Mouse (Mus musculus): Measurements from ENCODE around the gene Nkap. TPM values are rescaled to one million over a fixed set of nuclear protein-coding genes. Genes with fewer than 3 reads are reported as not detected.
"Not testable (repeated sequence)": the region's sequence is repeated elsewhere in the genome, so short reads cannot be mapped to it uniquely, and the experiment has no call there.

Gene Nkap
- 4.9 and 7.2 TPM in 2 replicates for polyA plus RNA-seq (2015; fragmentation: Nextera tagmentation; extraction: Ambion mirVana)

DNA sequence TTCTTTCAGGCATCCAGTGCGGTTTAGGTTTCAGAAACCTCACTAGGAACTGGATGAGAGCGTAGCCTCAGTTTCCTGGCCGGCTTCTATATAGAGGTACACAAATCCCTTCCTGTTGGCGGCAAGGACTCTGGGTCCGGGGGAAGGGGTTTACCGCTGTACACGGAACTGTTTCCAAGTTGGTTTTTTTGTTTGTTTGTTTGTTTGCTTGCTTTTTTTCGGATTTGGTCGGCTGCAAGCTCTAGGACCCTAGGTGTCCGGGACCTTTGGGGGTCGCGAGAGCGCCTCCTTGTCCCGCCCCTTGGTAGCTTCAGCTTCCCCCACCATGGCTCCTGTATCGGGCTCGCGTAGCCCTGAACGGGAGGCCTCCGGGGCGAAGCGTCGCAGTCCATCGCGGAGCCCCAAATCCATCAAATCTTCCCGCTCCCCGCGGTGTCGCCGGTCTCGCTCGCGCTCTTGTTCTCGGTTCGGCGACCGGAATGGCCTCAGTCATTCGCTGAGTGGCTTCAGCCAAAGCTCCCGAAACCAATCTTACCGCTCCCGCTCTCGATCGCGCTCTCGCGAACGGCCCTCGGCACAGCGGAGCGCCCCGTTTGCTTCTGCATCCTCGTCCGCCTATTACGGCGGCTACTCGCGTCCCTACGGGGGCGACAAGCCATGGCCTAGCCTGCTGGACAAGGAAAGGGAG, at the start of gene Nkap:
Gene Nkap (plus strand): TSS at position 125 of the 688 bp plus-strand sequence.
- H3K9me3 ChIP-seq (ENCODE audit: low read length): no peaks in the 10 kb centered on the region
- H3K9ac ChIP-seq (replicated peaks): peak within 1 kb of the TSS; percentile 89
- no peak for TF ChIP-seq EP300 (IDR thresholded peaks at IDR 0.05; ENCODE audit: low read depth)
- no peak for TF ChIP-seq CTCF (IDR thresholded peaks at IDR 0.05; ENCODE audit: low read depth)
- ATAC-seq (peak; percentile 95), DNase-seq (peak; percentile 79)
- H3K4me2 ChIP-seq (ENCODE audit: low read depth, low read length): peak within 1 kb of the TSS; percentile 63
- H3K36me3 ChIP-seq (replicated peaks; ENCODE audit: insufficient read depth, low read length): no peaks in the 10 kb centered on the region
- peak within 1 kb of the TSS; percentile 89 for H3K27ac ChIP-seq (ENCODE audit: low read depth)
- H3K4me1 ChIP-seq (ENCODE audit: insufficient read depth): peaks cover 8% of the 10 kb centered on the region; the same call in 1 of the 2 replicates
- H3K4me3 ChIP-seq (ENCODE audit: low read depth, low read length): peak within 1 kb of the TSS; percentile 75
- WGBS (ENCODE audit: insufficient replicate concordance): 19% methylated on average over 58 of the region's 58 CpGs
- H3K27me3 ChIP-seq (ENCODE audit: insufficient read depth, low read length): no peaks in the 10 kb centered on the region

DNA sequence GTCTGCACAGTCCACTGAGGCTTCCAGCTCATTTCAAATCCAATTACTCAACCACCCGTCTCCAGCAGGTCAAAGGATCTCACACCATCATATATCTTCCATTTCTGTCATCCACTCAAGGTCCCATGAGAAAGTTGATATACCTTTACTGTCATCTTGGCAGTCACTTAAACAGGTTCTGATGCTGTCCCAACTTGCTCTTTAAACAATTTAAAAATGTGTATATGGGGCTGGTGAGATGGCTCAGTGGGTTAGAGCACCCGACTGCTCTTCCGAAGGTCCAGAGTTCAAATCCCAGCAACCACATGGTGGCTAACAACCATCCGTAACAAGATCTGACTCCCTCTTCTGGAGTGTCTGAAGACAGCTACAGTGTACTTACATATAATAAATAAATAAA, 46.2 kb upstream of the Nkap start:
- not testable (repeated sequence) for H3K4me3 ChIP-seq (ENCODE audit: low read depth, low read length); H3K9me3 ChIP-seq (ENCODE audit: low read length); H3K4me1 ChIP-seq (ENCODE audit: insufficient read depth); H3K27ac ChIP-seq (ENCODE audit: low read depth); H3K9ac ChIP-seq (replicated peaks); ATAC-seq; H3K27me3 ChIP-seq (ENCODE audit: insufficient read depth, low read length); DNase-seq; H3K4me2 ChIP-seq (ENCODE audit: low read depth, low read length)
- H3K36me3 ChIP-seq (replicated peaks; ENCODE audit: insufficient read depth, low read length): peaks cover 16% of the 10 kb centered on the region
- WGBS (ENCODE audit: insufficient replicate concordance): 48% methylated on average over 3 of the region's 4 CpGs

DNA sequence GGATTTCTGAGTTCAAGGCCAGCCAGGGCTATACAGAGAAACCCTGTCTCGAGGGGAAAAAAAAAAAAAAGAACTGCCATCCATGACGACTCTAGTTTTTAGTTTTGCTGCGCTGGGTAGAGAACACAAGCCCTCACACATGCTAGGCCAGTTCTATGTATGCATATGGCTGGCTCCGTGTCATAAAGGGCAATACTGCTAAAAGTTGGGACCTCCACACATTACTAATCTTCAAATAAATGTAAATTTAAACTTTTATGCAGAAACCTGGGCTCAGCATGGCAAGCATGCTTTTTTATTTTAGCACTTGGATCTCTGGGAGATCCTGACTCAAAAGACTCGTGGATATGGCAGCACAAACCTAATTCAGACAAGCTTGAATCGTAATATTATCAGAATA, 45.4 kb upstream of the Nkap start:
- H3K27me3 ChIP-seq (ENCODE audit: insufficient read depth, low read length): no peaks in the 10 kb centered on the region
- H3K9ac ChIP-seq (replicated peaks): no peak overlapping the region
- DNase-seq (no peak), ATAC-seq (no peak)
- H3K27ac ChIP-seq (ENCODE audit: low read depth): no peak overlapping the region
- peaks cover 16% of the 10 kb centered on the region for H3K36me3 ChIP-seq (replicated peaks; ENCODE audit: insufficient read depth, low read length)
- peaks cover 3% of the 10 kb centered on the region; the same call in 1 of the 2 replicates for H3K4me1 ChIP-seq (ENCODE audit: insufficient read depth)
- no peak overlapping the region for H3K4me2 ChIP-seq (ENCODE audit: low read depth, low read length)
- no peak overlapping the region for H3K4me3 ChIP-seq (ENCODE audit: low read depth, low read length)
- no peak for TF ChIP-seq EP300 (IDR thresholded peaks at IDR 0.05; ENCODE audit: low read depth)
- TF ChIP-seq CTCF (IDR thresholded peaks at IDR 0.05; ENCODE audit: low read depth): no peak
- H3K9me3 ChIP-seq (ENCODE audit: low read length): no peaks in the 10 kb centered on the region
- WGBS (ENCODE audit: insufficient replicate concordance): 56% methylated on average over 6 of the region's 6 CpGs

DNA sequence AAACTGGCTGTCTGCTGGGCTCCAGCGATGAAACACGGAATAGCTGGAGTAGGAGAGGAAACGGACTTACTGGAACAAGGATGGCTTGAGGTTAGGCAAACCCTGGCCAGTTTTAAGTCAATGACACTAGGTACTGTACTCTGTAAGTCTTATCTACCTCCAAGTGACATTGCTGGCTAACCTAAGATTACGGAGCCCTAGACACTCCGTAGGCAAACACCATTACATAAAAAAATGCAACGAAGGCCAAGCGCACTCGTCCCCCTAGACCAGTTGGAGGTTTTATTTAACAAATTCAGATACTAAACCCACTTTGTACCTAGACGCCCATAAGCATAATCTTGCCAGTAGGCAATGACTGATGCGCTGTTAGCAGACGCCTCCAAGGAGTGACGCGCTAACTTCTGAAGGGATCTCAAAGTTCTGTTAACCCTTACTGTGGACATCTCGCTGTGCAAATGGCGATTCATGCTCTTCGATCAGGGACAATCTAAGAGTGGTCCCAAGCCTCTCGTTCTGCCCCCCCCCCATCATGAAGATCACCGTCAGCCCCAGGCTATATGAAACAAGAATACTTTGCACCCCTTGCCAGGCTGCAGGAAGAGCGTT, 42.2 kb upstream of the Nkap start:
- no peaks in the 10 kb centered on the region for H3K27me3 ChIP-seq (ENCODE audit: insufficient read depth, low read length)
- H3K4me2 ChIP-seq (ENCODE audit: low read depth, low read length): peak overlapping the region; percentile 76
- peak; percentile 13 for DNase-seq
- WGBS (ENCODE audit: insufficient replicate concordance): 16% methylated on average over 19 of the region's 19 CpGs
- TF ChIP-seq EP300 (IDR thresholded peaks at IDR 0.05; ENCODE audit: low read depth) (no peak), CTCF (IDR thresholded peaks at IDR 0.05; ENCODE audit: low read depth) (no peak)
- peak overlapping the region; percentile 67 for H3K4me3 ChIP-seq (ENCODE audit: low read depth, low read length)
- H3K4me1 ChIP-seq (ENCODE audit: insufficient read depth): peaks cover 3% of the 10 kb centered on the region; the same call in 1 of the 2 replicates
- peak; percentile 16; the same call in 1 of the 2 replicates for ATAC-seq
- H3K9ac ChIP-seq (replicated peaks): peak overlapping the region; percentile 70
- peaks cover 16% of the 10 kb centered on the region for H3K36me3 ChIP-seq (replicated peaks; ENCODE audit: insufficient read depth, low read length)
- H3K27ac ChIP-seq (ENCODE audit: low read depth): peak overlapping the region; percentile 86
- H3K9me3 ChIP-seq (ENCODE audit: low read length): no peaks in the 10 kb centered on the region

DNA sequence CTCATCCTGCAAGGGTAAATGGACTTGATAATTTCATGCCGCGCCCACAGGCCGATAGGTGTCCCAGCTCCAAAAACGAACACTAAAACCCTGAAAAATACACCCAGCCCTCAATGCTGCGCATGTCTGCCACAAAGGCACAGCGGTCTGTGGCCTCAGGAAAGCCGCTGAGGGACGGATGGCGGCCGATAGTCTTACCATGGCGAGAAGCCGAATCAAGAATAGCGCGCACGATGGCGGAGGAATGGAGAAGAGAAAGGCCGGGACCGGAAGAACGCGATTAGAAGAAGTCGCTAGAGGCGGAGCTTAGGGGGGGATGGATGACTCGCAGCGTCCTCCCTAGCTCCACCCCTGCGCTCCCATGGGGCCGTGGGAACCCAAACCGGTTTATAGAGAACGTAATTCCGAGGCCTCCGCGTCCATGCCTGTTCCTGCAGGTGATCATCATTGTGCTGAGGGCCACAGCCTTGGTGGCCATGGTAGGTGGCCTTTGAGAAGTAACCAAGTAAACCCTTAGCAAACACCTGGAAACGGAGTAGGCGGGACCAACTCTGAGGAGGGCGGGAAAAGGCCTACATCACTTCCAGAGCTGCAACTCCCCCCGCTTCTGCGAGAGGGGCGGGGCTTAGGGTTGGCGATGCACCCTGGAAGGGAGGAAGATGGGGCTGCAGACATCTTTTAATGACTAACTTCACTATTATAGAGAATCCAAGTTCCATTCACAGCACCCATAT, 41.5 kb upstream of the Nkap start, which contains the start of gene Rpl39:
Gene Rpl39 (minus strand): TSS at position 476 of the 734 bp plus-strand sequence.
- Histone ChIP-seq H3K36me3 (replicated peaks; ENCODE audit: insufficient read depth, low read length) (peaks cover 16% of the 10 kb centered on the region), H3K4me1 (ENCODE audit: insufficient read depth) (peaks cover 3% of the 10 kb centered on the region; the same call in 1 of the 2 replicates), H3K9me3 (ENCODE audit: low read length) (no peaks in the 10 kb centered on the region), H3K27me3 (ENCODE audit: insufficient read depth, low read length) (no peaks in the 10 kb centered on the region), H3K4me3 (ENCODE audit: low read depth, low read length) (peak within 1 kb of the TSS; percentile 67), H3K27ac (ENCODE audit: low read depth) (peak within 1 kb of the TSS; percentile 86), H3K9ac (replicated peaks) (peak within 1 kb of the TSS; percentile 70), H3K4me2 (ENCODE audit: low read depth, low read length) (peak within 1 kb of the TSS; percentile 76)
- ATAC-seq (peak; percentile 96), DNase-seq (peak; percentile 89)
- TF ChIP-seq CTCF (IDR thresholded peaks at IDR 0.05; ENCODE audit: low read depth) (peak; percentile 20), EP300 (IDR thresholded peaks at IDR 0.05; ENCODE audit: low read depth) (0 out of 2 replicates have a peak, but pooled peaks have one; percentile 29)
- 20% methylated on average over 38 of the region's 38 CpGs for WGBS (ENCODE audit: insufficient replicate concordance)

DNA sequence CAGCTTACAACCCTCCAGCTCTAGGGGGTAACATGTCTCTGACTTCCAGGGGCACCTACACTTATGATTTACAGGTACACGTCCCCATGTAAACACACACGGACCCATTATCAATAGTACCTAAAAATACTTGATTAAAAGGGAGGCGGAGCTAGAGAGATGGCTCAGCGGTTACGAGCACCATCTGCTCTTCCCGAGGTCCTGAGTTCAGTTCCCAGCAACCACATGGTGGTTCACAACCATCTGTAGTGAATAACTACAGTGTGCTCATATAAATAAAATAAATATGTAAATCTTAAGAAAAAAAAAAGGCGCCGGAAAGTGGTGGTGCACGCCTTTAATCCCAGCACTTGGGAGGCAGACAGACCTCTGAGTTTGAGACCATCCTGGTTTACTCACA, 40.9 kb upstream of the Nkap start:
- Histone ChIP-seq H3K4me2 (ENCODE audit: low read depth, low read length) (peak overlapping the region; percentile 76), H3K36me3 (replicated peaks; ENCODE audit: insufficient read depth, low read length) (peaks cover 16% of the 10 kb centered on the region), H3K4me1 (ENCODE audit: insufficient read depth) (peaks cover 3% of the 10 kb centered on the region; the same call in 1 of the 2 replicates), H3K9ac (replicated peaks) (peak overlapping the region; percentile 46; the same call in 1 of the 2 replicates), H3K4me3 (ENCODE audit: low read depth, low read length) (peak overlapping the region; percentile 67), H3K9me3 (ENCODE audit: low read length) (no peaks in the 10 kb centered on the region), H3K27ac (ENCODE audit: low read depth) (peak overlapping the region; percentile 86), H3K27me3 (ENCODE audit: insufficient read depth, low read length) (no peaks in the 10 kb centered on the region)
- ATAC-seq (peak; percentile 51), DNase-seq (no peak)
- 14% methylated on average over 9 of the region's 9 CpGs for WGBS (ENCODE audit: insufficient replicate concordance)
- TF ChIP-seq EP300 (IDR thresholded peaks at IDR 0.05; ENCODE audit: low read depth): no peak
- TF ChIP-seq CTCF (IDR thresholded peaks at IDR 0.05; ENCODE audit: low read depth): no peak
